Mouse (Mus musculus) lung, adult 2 months (tissue): ENCODE measurements around the gene Nhej1.

Experiments used
- CTCF ChIP-seq: fragments of 200-500 bp; IDR thresholded peaks from 2 replicates; pipeline ENCODE4 v1.5.1; 2011; ENCODE audit warnings: mild to moderate bottlenecking, low read length, control low read depth; ENCODE audit not compliant: insufficient read depth
- POLR2A ChIP-seq: fragments of 200-500 bp; IDR thresholded peaks from 2 replicates; pipeline ENCODE4 v1.6.1; 2011; ENCODE audit warnings: low read depth, mild to moderate bottlenecking, control low read depth, low read length, borderline replicate concordance; ENCODE audit errors: extremely low read depth

GRCm38 (mm10) chr1:75142301-75143261, 17.6 kb upstream of the Nhej1 start, which contains the start of the genes Cnppd1 and Retreg2:
- TF ChIP-seq CTCF: no peak; the same call in 1 of the 2 replicates
- peak; percentile 95 for TF ChIP-seq POLR2A
